Mouse (Mus musculus): Measurements from ENCODE around the gene Fmo3. TPM values are rescaled to one million over a fixed set of nuclear protein-coding genes. Genes with fewer than 3 reads are reported as not detected.

Gene Fmo3
- polyA plus RNA-seq, 1 experiment from 2014 or later = not detected

DNA sequence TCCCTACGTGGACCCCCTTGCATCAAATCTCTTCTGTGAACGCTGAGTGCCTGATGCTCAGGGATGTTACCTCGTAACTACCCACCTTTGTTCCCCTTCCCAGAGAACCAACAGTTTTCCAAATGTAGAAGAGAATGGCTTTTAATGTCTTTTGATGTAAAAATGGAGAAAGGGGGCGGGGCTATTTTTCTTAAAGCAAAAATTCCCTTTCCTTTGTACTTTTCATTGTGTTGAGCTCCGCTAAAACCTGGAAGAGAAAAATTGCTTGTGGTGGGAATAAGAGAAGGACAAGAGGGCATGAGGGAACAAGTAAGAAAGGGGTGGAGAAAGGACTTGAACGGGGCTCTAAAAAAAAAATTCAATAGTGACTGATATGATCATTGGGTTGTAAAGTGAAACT is 46.9 kb downstream of the Fmo3 start, which contains the start of gene Fmo6:
Gene Fmo6 (minus strand): TSS at position 101 of the 400 bp plus-strand sequence.
- H3K27ac ChIP-seq (replicated peaks; ENCODE audit: low read depth, low read length) = peak within 1 kb of the TSS; percentile 19; the same call in 1 of the 2 replicates
- 81% methylated on average over 6 of the region's 6 CpGs for WGBS

DNA sequence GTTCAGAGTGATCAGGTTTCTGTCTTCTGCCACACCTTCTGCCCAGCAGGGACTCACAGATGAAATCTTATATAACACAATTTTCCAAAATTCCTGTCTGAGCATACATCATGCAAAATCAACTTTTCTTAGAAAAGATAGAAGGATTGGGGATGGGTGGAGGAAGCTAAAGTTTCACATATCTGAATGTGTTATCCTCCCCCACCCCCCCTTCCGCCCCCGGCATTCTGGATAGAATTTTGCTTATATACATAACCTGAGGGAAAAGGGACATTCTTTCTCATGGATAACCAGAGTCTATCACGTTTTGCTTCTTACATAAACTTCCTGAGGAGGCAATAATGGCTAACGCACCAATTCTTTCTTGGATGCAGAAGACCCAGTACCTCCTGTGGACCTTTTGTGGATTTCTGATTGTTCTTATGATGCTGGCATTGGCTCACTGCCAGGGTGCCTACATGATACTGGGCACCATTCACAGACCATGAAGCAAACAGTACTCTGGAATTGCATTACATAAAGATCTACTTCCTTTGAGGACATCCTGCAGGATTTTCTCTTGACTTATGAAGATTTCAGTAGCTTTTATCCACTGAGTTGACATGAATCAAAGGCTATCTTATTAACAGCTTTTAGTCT is 49.8 kb downstream of the Fmo3 start:
- H3K4me2 ChIP-seq (ENCODE audit: low read depth, low read length) = no peak overlapping the region
- no peaks in the 10 kb centered on the region for H3K27me3 ChIP-seq (replicated peaks; ENCODE audit: control insufficient read depth, insufficient read depth, low read length)
- H3K9me3 ChIP-seq (ENCODE audit: control insufficient read depth, low read length) = no peaks in the 10 kb centered on the region
- no peak overlapping the region for H3K27ac ChIP-seq (replicated peaks; ENCODE audit: low read depth, low read length)
- DNase-seq (ENCODE audit: low spot score) = peak; percentile 44
- H3K4me1 ChIP-seq (ENCODE audit: control insufficient read depth, insufficient read depth, low read length) = peaks cover 7% of the 10 kb centered on the region
- WGBS = 52% methylated on average over 4 of the region's 4 CpGs
- ATAC-seq (ENCODE audit: low read depth) = 0 out of 2 replicates have a peak, but pooled peaks have one; percentile 20
- H3K9ac ChIP-seq (ENCODE audit: low read depth, low read length) = no peak overlapping the region
- H3K4me3 ChIP-seq (ENCODE audit: low read depth, low read length) = no peak overlapping the region
- H3K36me3 ChIP-seq (ENCODE audit: control insufficient read depth, insufficient read depth, low read length) = no peaks in the 10 kb centered on the region

More for the DNA sequence above, 46.9 kb downstream of the Fmo3 start, which contains the start of gene Fmo6:
- DNase-seq (ENCODE audit: low spot score) (no peak), ATAC-seq (ENCODE audit: low read depth) (no peak)
- no peak within 1 kb of the TSS for H3K9ac ChIP-seq (ENCODE audit: low read depth, low read length)
- H3K27me3 ChIP-seq (replicated peaks; ENCODE audit: control insufficient read depth, insufficient read depth, low read length) = no peaks in the 10 kb centered on the region
- H3K9me3 ChIP-seq (ENCODE audit: control insufficient read depth, low read length) = no peaks in the 10 kb centered on the region
- H3K4me3 ChIP-seq (ENCODE audit: low read depth, low read length) = no peak within 1 kb of the TSS
- H3K4me2 ChIP-seq (ENCODE audit: low read depth, low read length) = no peak within 1 kb of the TSS
- H3K36me3 ChIP-seq (ENCODE audit: control insufficient read depth, insufficient read depth, low read length) = no peaks in the 10 kb centered on the region
- peaks cover 7% of the 10 kb centered on the region for H3K4me1 ChIP-seq (ENCODE audit: control insufficient read depth, insufficient read depth, low read length)

DNA sequence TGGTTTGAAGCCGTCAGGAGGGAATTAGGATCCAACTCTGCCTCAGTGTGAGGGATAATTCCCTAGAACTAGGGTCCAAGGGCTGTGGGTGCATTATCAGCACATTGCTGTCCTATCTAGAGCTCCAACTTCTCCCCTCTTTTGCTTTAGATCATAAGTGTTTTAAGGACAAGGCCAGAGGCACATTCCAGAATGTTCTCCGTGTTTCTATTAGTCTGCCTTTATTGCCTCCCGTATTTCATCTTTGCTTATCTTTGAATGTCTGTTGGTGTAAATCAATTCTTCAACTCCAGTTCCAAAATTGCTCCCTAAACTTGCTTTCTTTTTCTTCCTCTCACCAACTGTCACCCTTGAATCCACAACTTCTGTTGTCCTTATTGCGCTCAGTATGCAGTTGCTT is 51.9 kb downstream of the Fmo3 start:
- H3K4me3 ChIP-seq (ENCODE audit: low read depth, low read length) = no peak overlapping the region
- no peaks in the 10 kb centered on the region for H3K36me3 ChIP-seq (ENCODE audit: control insufficient read depth, insufficient read depth, low read length)
- DNase-seq (ENCODE audit: low spot score) (no peak), ATAC-seq (ENCODE audit: low read depth) (no peak)
- H3K4me2 ChIP-seq (ENCODE audit: low read depth, low read length) = no peak overlapping the region
- no peaks in the 10 kb centered on the region for H3K9me3 ChIP-seq (ENCODE audit: control insufficient read depth, low read length)
- H3K27me3 ChIP-seq (replicated peaks; ENCODE audit: control insufficient read depth, insufficient read depth, low read length) = no peaks in the 10 kb centered on the region
- 81% methylated on average over 4 of the region's 4 CpGs for WGBS
- H3K4me1 ChIP-seq (ENCODE audit: control insufficient read depth, insufficient read depth, low read length) = peaks cover 7% of the 10 kb centered on the region
- H3K9ac ChIP-seq (ENCODE audit: low read depth, low read length) = no peak overlapping the region
- no peak overlapping the region for H3K27ac ChIP-seq (replicated peaks; ENCODE audit: low read depth, low read length)

DNA sequence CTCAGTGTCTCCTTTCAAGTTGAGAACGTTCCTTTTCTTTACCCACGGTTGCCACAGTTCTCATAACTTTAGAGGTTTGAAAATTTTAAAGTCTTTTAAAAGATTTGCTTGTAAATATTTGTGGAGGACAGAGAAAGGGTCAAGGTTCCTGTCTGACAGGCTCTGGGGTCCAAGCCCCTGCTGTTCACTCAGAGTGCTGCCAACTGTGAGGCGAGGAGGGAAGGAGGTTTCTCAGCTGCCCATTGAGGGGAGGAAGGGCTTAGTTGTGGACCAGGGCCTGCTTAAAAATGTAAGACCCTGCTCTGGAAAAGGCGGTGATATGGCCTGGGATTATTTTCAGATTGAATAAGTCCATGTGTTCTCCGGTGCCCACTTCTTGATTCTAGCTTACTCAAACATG is 52.4 kb downstream of the Fmo3 start:
- H3K27me3 ChIP-seq (replicated peaks; ENCODE audit: control insufficient read depth, insufficient read depth, low read length) = no peaks in the 10 kb centered on the region
- no peak overlapping the region for H3K4me2 ChIP-seq (ENCODE audit: low read depth, low read length)
- no peaks in the 10 kb centered on the region for H3K36me3 ChIP-seq (ENCODE audit: control insufficient read depth, insufficient read depth, low read length)
- no peak for ATAC-seq (ENCODE audit: low read depth)
- no peak overlapping the region for H3K27ac ChIP-seq (replicated peaks; ENCODE audit: low read depth, low read length)
- WGBS = 70% methylated on average over 5 of the region's 5 CpGs
- H3K9me3 ChIP-seq (ENCODE audit: control insufficient read depth, low read length) = no peaks in the 10 kb centered on the region
- no peak for DNase-seq (ENCODE audit: low spot score)
- no peak overlapping the region for H3K4me3 ChIP-seq (ENCODE audit: low read depth, low read length)
- H3K4me1 ChIP-seq (ENCODE audit: control insufficient read depth, insufficient read depth, low read length) = peaks cover 7% of the 10 kb centered on the region
- no peak overlapping the region for H3K9ac ChIP-seq (ENCODE audit: low read depth, low read length)

DNA sequence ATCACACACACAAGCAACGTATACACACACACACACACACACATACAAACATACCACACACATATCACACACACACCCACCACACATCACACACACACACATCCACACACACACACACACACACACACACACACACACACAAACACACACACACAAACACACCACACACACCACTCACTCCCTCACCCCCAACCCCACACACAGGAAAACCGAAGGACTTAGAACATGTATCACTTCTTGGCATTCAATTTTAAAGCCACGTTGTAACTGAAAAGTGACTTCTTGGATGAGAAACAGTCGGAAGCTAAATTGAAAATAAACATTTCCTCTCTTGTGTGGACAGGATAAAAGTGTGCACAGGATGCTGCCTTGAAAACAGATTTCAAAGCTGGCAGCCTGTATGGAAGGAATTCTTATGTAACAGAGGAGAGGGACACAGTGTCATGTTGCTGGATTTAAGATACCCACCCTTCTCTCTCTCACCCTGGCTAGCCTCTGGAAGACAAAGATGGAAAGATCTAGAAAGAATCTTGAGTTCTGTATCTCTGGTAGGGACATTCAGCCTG is 52.9 kb downstream of the Fmo3 start:
- Histone ChIP-seq H3K4me1 (ENCODE audit: control insufficient read depth, insufficient read depth, low read length) (peaks cover 7% of the 10 kb centered on the region), H3K27ac (replicated peaks; ENCODE audit: low read depth, low read length) (no peak overlapping the region), H3K9me3 (ENCODE audit: control insufficient read depth, low read length) (no peaks in the 10 kb centered on the region), H3K4me2 (ENCODE audit: low read depth, low read length) (no peak overlapping the region), H3K9ac (ENCODE audit: low read depth, low read length) (no peak overlapping the region), H3K27me3 (replicated peaks; ENCODE audit: control insufficient read depth, insufficient read depth, low read length) (no peaks in the 10 kb centered on the region), H3K36me3 (ENCODE audit: control insufficient read depth, insufficient read depth, low read length) (no peaks in the 10 kb centered on the region), H3K4me3 (ENCODE audit: low read depth, low read length) (no peak overlapping the region)
- ATAC-seq (ENCODE audit: low read depth) (no peak), DNase-seq (ENCODE audit: low spot score) (peak; percentile 34)
- 58% methylated on average over 4 of the region's 4 CpGs for WGBS

DNA sequence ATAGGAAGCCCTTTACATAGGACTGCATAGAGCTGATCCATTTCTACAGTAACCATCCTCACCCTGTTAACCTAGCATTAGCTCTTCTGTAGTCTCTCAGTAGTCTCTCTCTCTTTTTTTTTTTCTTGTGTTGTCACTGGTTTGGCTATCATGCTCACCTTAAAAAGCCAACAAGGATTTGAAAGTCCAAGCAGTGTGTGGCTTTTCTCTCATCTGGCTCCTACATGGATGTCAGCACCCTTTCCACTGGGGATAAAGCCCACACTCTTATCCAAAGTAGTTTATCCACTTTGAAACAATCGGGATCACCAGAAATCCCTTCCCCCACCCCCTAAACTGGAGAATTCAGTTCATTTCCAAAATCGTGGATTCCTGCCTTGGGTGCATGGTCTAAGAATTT is 53.7 kb downstream of the Fmo3 start:
- no peak overlapping the region for H3K4me2 ChIP-seq (ENCODE audit: low read depth, low read length)
- H3K27ac ChIP-seq (replicated peaks; ENCODE audit: low read depth, low read length) = no peak overlapping the region
- no peak for ATAC-seq (ENCODE audit: low read depth)
- peaks cover 7% of the 10 kb centered on the region for H3K4me1 ChIP-seq (ENCODE audit: control insufficient read depth, insufficient read depth, low read length)
- H3K4me3 ChIP-seq (ENCODE audit: low read depth, low read length) = no peak overlapping the region
- H3K9me3 ChIP-seq (ENCODE audit: control insufficient read depth, low read length) = no peaks in the 10 kb centered on the region
- DNase-seq (ENCODE audit: low spot score) = no peak
- 55% methylated on average over 2 of the region's 2 CpGs for WGBS
- H3K36me3 ChIP-seq (ENCODE audit: control insufficient read depth, insufficient read depth, low read length) = no peaks in the 10 kb centered on the region
- H3K9ac ChIP-seq (ENCODE audit: low read depth, low read length) = no peak overlapping the region
- no peaks in the 10 kb centered on the region for H3K27me3 ChIP-seq (replicated peaks; ENCODE audit: control insufficient read depth, insufficient read depth, low read length)

DNA sequence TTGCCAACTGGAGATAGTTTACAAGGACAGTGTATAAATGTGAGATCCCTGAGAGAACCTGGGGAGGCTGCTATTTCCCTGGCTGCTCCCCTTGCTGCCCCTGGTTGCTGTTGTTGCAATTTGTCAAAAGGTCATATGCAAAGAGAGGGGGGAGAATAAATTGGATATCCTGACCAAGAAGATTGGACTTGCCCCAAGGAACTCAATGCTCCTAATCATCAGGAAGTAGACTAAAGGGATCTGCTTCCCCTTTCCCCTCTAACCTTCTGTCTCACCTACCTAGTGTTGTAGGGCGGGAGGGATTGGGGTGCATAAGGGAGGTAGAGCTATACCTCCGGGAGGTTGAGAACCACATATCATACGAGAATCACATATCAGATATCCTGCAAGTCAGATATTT is 55.2 kb downstream of the Fmo3 start:
- H3K9me3 ChIP-seq (ENCODE audit: control insufficient read depth, low read length) = no peaks in the 10 kb centered on the region
- no peak for DNase-seq (ENCODE audit: low spot score)
- peaks cover 2% of the 10 kb centered on the region; the same call in 1 of the 2 replicates for H3K4me1 ChIP-seq (ENCODE audit: control insufficient read depth, insufficient read depth, low read length)
- H3K36me3 ChIP-seq (ENCODE audit: control insufficient read depth, insufficient read depth, low read length) = no peaks in the 10 kb centered on the region
- no peak overlapping the region for H3K4me2 ChIP-seq (ENCODE audit: low read depth, low read length)
- 89% methylated on average over 3 of the region's 3 CpGs for WGBS
- H3K27ac ChIP-seq (replicated peaks; ENCODE audit: low read depth, low read length) = no peak overlapping the region
- no peak overlapping the region for H3K4me3 ChIP-seq (ENCODE audit: low read depth, low read length)
- H3K27me3 ChIP-seq (replicated peaks; ENCODE audit: control insufficient read depth, insufficient read depth, low read length) = no peaks in the 10 kb centered on the region
- no peak for ATAC-seq (ENCODE audit: low read depth)
- no peak overlapping the region for H3K9ac ChIP-seq (ENCODE audit: low read depth, low read length)

DNA sequence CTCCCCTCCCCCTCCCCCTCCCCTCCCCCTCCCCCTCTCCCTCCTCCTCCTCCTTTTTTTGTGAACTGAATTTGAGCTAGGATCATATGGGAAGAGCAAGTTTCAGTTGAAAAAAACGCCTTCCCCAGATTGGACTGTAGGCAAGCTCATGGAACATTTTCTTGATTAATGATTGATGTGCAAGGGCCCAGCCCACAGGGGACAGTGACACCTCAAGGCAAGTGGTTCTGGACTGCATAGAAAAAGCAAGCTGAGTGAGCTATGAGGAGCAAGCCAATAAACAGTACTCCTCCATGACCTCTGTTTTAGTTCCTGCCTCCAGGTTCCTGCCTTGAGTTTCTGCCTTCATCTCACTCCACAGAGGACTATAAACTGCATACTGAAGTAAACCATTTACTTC is 59.2 kb downstream of the Fmo3 start:
- no peaks in the 10 kb centered on the region for H3K4me1 ChIP-seq (ENCODE audit: control insufficient read depth, insufficient read depth, low read length)
- WGBS = 64% methylated on average over 1 of the region's 1 CpGs
- DNase-seq (ENCODE audit: low spot score) (no peak), ATAC-seq (ENCODE audit: low read depth) (no peak)
- H3K9me3 ChIP-seq (ENCODE audit: control insufficient read depth, low read length) = no peaks in the 10 kb centered on the region
- H3K27ac ChIP-seq (replicated peaks; ENCODE audit: low read depth, low read length) = no peak overlapping the region
- no peaks in the 10 kb centered on the region for H3K36me3 ChIP-seq (ENCODE audit: control insufficient read depth, insufficient read depth, low read length)
- H3K27me3 ChIP-seq (replicated peaks; ENCODE audit: control insufficient read depth, insufficient read depth, low read length) = no peaks in the 10 kb centered on the region
- no peak overlapping the region for H3K4me3 ChIP-seq (ENCODE audit: low read depth, low read length)
- no peak overlapping the region for H3K4me2 ChIP-seq (ENCODE audit: low read depth, low read length)
- no peak overlapping the region for H3K9ac ChIP-seq (ENCODE audit: low read depth, low read length)

DNA sequence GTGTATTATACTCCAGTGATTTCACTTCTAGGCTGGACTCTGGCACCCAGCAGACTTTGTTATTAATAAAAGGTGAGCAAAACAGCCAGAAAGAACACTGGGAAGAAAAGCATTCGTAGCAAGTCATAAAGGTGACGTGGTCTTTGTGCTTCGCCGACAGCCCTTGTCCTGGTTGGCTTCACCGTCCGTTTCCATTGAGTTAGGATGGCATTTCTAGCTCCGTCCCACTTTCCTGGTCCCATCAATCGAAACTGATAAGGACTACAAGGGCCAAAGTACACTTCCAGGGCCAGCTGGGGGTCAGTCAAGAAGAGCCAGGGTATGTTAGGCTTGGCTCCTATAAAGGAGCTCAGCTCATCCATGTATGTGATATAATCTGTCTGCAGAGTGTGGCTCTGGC is 67.7 kb downstream of the Fmo3 start:
- no peak overlapping the region for H3K27ac ChIP-seq (replicated peaks; ENCODE audit: low read depth, low read length)
- no peak for DNase-seq (ENCODE audit: low spot score)
- H3K4me2 ChIP-seq (ENCODE audit: low read depth, low read length) = no peak overlapping the region
- no peak for ATAC-seq (ENCODE audit: low read depth)
- no peaks in the 10 kb centered on the region for H3K4me1 ChIP-seq (ENCODE audit: control insufficient read depth, insufficient read depth, low read length)
- WGBS = 80% methylated on average over 8 of the region's 8 CpGs
- H3K9ac ChIP-seq (ENCODE audit: low read depth, low read length) = no peak overlapping the region
- H3K9me3 ChIP-seq (ENCODE audit: control insufficient read depth, low read length) = no peaks in the 10 kb centered on the region
- no peak overlapping the region for H3K4me3 ChIP-seq (ENCODE audit: low read depth, low read length)
- H3K36me3 ChIP-seq (ENCODE audit: control insufficient read depth, insufficient read depth, low read length) = no peaks in the 10 kb centered on the region
- no peaks in the 10 kb centered on the region for H3K27me3 ChIP-seq (replicated peaks; ENCODE audit: control insufficient read depth, insufficient read depth, low read length)

Measured in embryonic facial prominence, embryonic 14.5 days (tissue).